Mouse (Mus musculus) MEL (cell line): ENCODE measurements around the gene Chst8. TPM values are rescaled to one million over a fixed set of nuclear protein-coding genes. Genes with fewer than 3 reads are reported as not detected.
A peak's percentile ranks its signal among the peaks of the same experiment; 100 is the strongest.

Source experiments
- DNase-seq: peaks from one replicate; pipeline ENCODE4 v3.0.0; 2011; ENCODE audit warnings: low read depth, low spot score
- H3K27ac ChIP-seq: 2 replicates; pipeline ENCODE4 v1.5.1; 2012; ENCODE audit warnings: low read depth, mild to moderate bottlenecking, control low read depth, low read length, moderate library complexity; ENCODE audit not compliant: control insufficient read depth
- H3K27me3 ChIP-seq, 2 experiments: fragments of 150-350 bp in 1 of 2; sonication (generic) in 1 of 2; 2 replicates each; pipeline ENCODE4 v1.6.1; 2012; ENCODE audit warnings: low read length in 2 of 2, mild to moderate bottlenecking in 2 of 2, improper control_type of control experiment in 1 of 2, moderate library complexity in 1 of 2; ENCODE audit not compliant: insufficient read depth in 2 of 2, control insufficient read depth in 1 of 2
- H3K36me3 ChIP-seq, 2 experiments: 2 replicates each; pipeline ENCODE4 v1.6.1; 2012 to 2014; ENCODE audit warnings: low read length in 2 of 2, improper control_type of control experiment in 1 of 2, inconsistent platforms in 1 of 2, mild to moderate bottlenecking in 1 of 2; ENCODE audit not compliant: insufficient read depth in 2 of 2, control insufficient read depth in 1 of 2
- H3K4me1 ChIP-seq, 2 experiments: fragments of 150-350 bp in 1 of 2; sonication (generic) in 1 of 2; 2 replicates each; pipeline ENCODE4 v1.6.1; 2012; ENCODE audit warnings: low read length in 2 of 2, improper control_type of control experiment in 1 of 2, mild to moderate bottlenecking in 1 of 2; ENCODE audit not compliant: insufficient read depth in 2 of 2, control insufficient read depth in 1 of 2
- H3K4me3 ChIP-seq, 2 experiments: fragments of 150-350 bp in 1 of 2; sonication (generic) in 1 of 2; 2 replicates each; pipeline ENCODE4 v1.5.1; 2012; ENCODE audit warnings: low read depth in 2 of 2, low read length in 2 of 2, mild to moderate bottlenecking in 2 of 2, moderate library complexity in 2 of 2, control low read depth in 1 of 2, improper control_type of control experiment in 1 of 2; ENCODE audit not compliant: control insufficient read depth in 1 of 2, insufficient read depth in 1 of 2
- H3K79me2 ChIP-seq: 2 replicates; pipeline ENCODE4 v1.6.1; 2012; ENCODE audit warnings: mild to moderate bottlenecking, low read length, moderate library complexity; ENCODE audit not compliant: control insufficient read depth, poor library complexity, insufficient read depth
- H3K9ac ChIP-seq: 2 replicates; pipeline ENCODE4 v1.6.1; 2012; ENCODE audit warnings: low read depth, mild to moderate bottlenecking, control low read depth, low read length, moderate library complexity; ENCODE audit not compliant: control insufficient read depth, poor library complexity, severe bottlenecking
- H3K9me3 ChIP-seq: fragments of 150-350 bp; sonication (generic); replicated peaks from 2 replicates; pipeline ENCODE4 v1.6.1; 2012; ENCODE audit warnings: mild to moderate bottlenecking, low read length, improper control_type of control experiment, moderate library complexity; ENCODE audit not compliant: insufficient read depth
- BHLHE40 ChIP-seq: IDR thresholded peaks from 2 replicates; pipeline ENCODE4 v1.6.1; 2012; ENCODE audit warnings: low read depth, mild to moderate bottlenecking, inconsistent platforms, low read length, improper control_type of control experiment, borderline replicate concordance
- CHD2 ChIP-seq: IDR thresholded peaks from 2 replicates; pipeline ENCODE4 v1.6.1; 2011; ENCODE audit warnings: low read length, improper control_type of control experiment
- CTCF ChIP-seq, 3 experiments: IDR thresholded peaks in 2 of 3; conservative IDR thresholded peaks in 1 of 3; 2 replicates each; pipeline ENCODE4 v1.5.1; 2011 to 2012; ENCODE audit warnings: low read length in 3 of 3, low read depth in 2 of 3, mild to moderate bottlenecking in 2 of 3, improper control_type of control experiment in 1 of 3, inconsistent platforms in 1 of 3, mixed read lengths in 1 of 3, moderate library complexity in 1 of 3; ENCODE audit not compliant: control insufficient read depth in 1 of 3, insufficient read depth in 1 of 3, poor library complexity in 1 of 3, severe bottlenecking in 1 of 3
- ELF1 ChIP-seq: IDR thresholded peaks from 2 replicates; pipeline ENCODE4 v1.6.1; 2014; ENCODE audit warnings: low read depth, mild to moderate bottlenecking, inconsistent platforms, low read length, improper control_type of control experiment, moderate library complexity
- EP300 ChIP-seq, 2 experiments: IDR thresholded peaks; 2 replicates each; pipeline ENCODE4 v1.6.1; 2011; ENCODE audit warnings: improper control_type of control experiment in 2 of 2, low read length in 2 of 2, low read depth in 1 of 2, mild to moderate bottlenecking in 1 of 2
- ETS1 ChIP-seq: IDR thresholded peaks from 2 replicates; pipeline ENCODE4 v1.6.1; 2012; ENCODE audit warnings: low read depth, mild to moderate bottlenecking, inconsistent platforms, low read length, improper control_type of control experiment, moderate library complexity
- GABPA ChIP-seq: IDR thresholded peaks from 2 replicates; pipeline ENCODE4 v1.6.1; 2012; ENCODE audit warnings: low read depth, mild to moderate bottlenecking, inconsistent platforms, low read length, improper control_type of control experiment, moderate library complexity
- GATA1 ChIP-seq: IDR thresholded peaks from 2 replicates; pipeline ENCODE4 v1.6.1; 2011; ENCODE audit warnings: low read depth, low read length, improper control_type of control experiment
- HCFC1 ChIP-seq: IDR thresholded peaks from 2 replicates; pipeline ENCODE4 v1.6.1; 2012; ENCODE audit warnings: low read depth, mild to moderate bottlenecking, inconsistent platforms, low read length, improper control_type of control experiment, moderate library complexity
- JUND ChIP-seq: IDR thresholded peaks from 2 replicates; pipeline ENCODE4 v1.6.1; 2011; ENCODE audit warnings: low read depth, mild to moderate bottlenecking, improper control_type of control experiment, low read length
- MAX ChIP-seq: IDR thresholded peaks from 2 replicates; pipeline ENCODE4 v1.6.1; 2011; ENCODE audit warnings: low read length, improper control_type of control experiment
- MAZ ChIP-seq: IDR thresholded peaks from 2 replicates; pipeline ENCODE4 v1.6.1; 2012; ENCODE audit warnings: low read depth, mild to moderate bottlenecking, inconsistent platforms, low read length, improper control_type of control experiment
- MEF2A ChIP-seq: IDR thresholded peaks from 2 replicates; pipeline ENCODE4 v1.6.1; 2014; ENCODE audit warnings: low read depth, mild to moderate bottlenecking, inconsistent platforms, low read length, improper control_type of control experiment; ENCODE audit not compliant: poor library complexity, insufficient replicate concordance, severe bottlenecking; ENCODE audit errors: extremely low read depth
- MXI1 ChIP-seq: IDR thresholded peaks from 2 replicates; pipeline ENCODE4 v1.6.1; 2011; ENCODE audit warnings: mild to moderate bottlenecking, low read depth, low read length, improper control_type of control experiment
- MYC ChIP-seq: IDR thresholded peaks from 2 replicates; pipeline ENCODE4 v1.6.1; 2011; ENCODE audit warnings: low read depth, mild to moderate bottlenecking, low read length, improper control_type of control experiment, moderate library complexity
- NELFE ChIP-seq: IDR thresholded peaks from 2 replicates; pipeline ENCODE4 v1.6.1; 2011; ENCODE audit warnings: low read depth, low read length, improper control_type of control experiment
- RCOR1 ChIP-seq: IDR thresholded peaks from 2 replicates; pipeline ENCODE4 v1.6.1; 2012; ENCODE audit warnings: low read depth, mild to moderate bottlenecking, inconsistent platforms, low read length, improper control_type of control experiment
- SIN3A ChIP-seq: IDR thresholded peaks from 2 replicates; pipeline ENCODE4 v1.6.1; 2012; ENCODE audit warnings: low read length, improper control_type of control experiment, inconsistent platforms
- TBP ChIP-seq: IDR thresholded peaks from 2 replicates; pipeline ENCODE4 v1.8.0; 2011; ENCODE audit warnings: low read depth, low read length, improper control_type of control experiment
- TCF12 ChIP-seq: IDR thresholded peaks from 2 replicates; pipeline ENCODE4 v1.6.1; 2014; ENCODE audit warnings: low read depth, mild to moderate bottlenecking, inconsistent platforms, low read length, improper control_type of control experiment, moderate library complexity
- ZC3H11A ChIP-seq: IDR thresholded peaks from 2 replicates; pipeline ENCODE4 v1.6.1; 2012; ENCODE audit warnings: low read depth, mild to moderate bottlenecking, inconsistent platforms, low read length, improper control_type of control experiment
- ZNF384 ChIP-seq: IDR thresholded peaks from 2 replicates; pipeline ENCODE4 v1.6.1; 2012; ENCODE audit warnings: low read depth, mild to moderate bottlenecking, inconsistent platforms, low read length, improper control_type of control experiment
- polyA plus RNA-seq, 2 experiments: library from polyadenylated mRNA; stranded (reverse) in 1 of 2; unstranded in 1 of 2; fragments of >175 nt in 1 of 2; fragments of >200 nt in 1 of 2; gene quantifications; 2 replicates each; pipeline versions ENCODE4 v1.2.1 to v1.2.4; 2012; ENCODE audit warnings: low replicate concordance in 2 of 2, low read depth in 1 of 2; ENCODE audit not compliant: insufficient read length in 2 of 2, insufficient read depth in 1 of 2, missing spikeins in 1 of 2
- total RNA-seq: library from RNA; depleted of rRNA; stranded (reverse); fragments of 300-350 nt; gene quantifications from 2 replicates; pipeline ENCODE4 v1.2.3, GENCODE M21; 2012

The Chst8 gene
- total and polyA plus RNA-seq, 3 experiments = not detected

DNA sequence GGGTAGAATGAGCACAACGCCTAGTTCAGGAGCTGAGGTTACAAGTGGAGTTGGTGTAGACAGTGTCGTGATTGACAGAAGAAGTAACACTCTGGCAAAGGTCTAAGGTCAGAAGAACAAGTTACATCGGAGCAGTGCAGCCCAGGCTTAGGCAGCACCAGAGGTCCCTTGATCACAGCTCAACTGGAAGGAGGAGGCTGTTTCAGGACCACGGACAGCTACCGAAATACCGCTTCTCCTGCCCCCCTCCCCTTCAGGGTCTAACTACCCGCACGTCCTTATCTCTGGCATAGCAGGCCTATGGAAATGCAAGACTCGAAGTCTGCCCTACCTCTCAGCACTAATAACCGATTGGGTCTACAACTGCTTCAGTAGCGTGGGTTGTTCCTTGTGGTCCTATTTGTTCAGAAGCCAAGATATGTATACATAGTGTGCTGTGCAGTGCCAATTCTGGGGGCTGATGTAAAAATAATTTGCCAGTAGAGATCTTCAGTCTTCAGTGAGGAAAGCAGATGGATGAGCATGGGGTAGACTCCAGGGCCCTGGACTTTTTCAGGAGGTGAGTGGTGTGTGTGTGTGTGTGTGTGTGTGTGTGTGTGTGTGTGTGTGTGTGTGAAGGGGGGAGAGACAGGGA lies 109.7 kb downstream of the Chst8 start:
- Histone ChIP-seq H3K4me1 (no peaks in the 10 kb centered on the region), H3K4me3 (no peak overlapping the region), H3K9ac (no peak overlapping the region), H3K27me3 (no peaks in the 10 kb centered on the region), H3K27ac (no peak overlapping the region), H3K9me3 (no peaks in the 10 kb centered on the region), H3K79me2 (no peaks in the 10 kb centered on the region), H3K36me3 (no peaks in the 10 kb centered on the region)
- no peak for TF ChIP-seq ZC3H11A
- TF ChIP-seq SIN3A = no peak
- TF ChIP-seq GATA1 = no peak
- TF ChIP-seq HCFC1 = no peak
- no peak for TF ChIP-seq GABPA
- no peak for TF ChIP-seq MYC
- no peak for TF ChIP-seq MXI1
- DNase-seq = peak; percentile 3

DNA sequence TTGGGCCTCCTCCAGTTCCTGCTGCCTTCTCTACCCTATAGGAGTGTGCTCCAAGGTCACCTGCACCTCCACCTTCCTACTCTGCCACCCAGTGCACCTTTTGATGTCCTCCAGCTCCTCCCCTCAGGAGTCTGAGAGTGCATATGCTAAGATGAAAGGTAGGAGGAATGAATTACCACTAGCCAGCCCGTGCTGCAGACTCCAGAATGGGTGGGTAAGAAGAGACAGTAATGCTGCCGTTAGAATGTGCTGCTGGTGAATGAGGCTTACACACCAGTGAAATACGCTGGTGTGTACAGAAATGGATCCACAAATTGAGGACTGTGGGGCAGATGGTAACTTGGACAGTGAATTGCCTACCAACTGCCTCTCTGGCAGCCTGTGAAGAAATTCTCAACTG lies 112.6 kb downstream of the Chst8 start:
- no peak for TF ChIP-seq ZNF384
- TF ChIP-seq CHD2 = no peak
- TF ChIP-seq CTCF (IDR thresholded peaks at IDR 0.05 in 2 of 3, conservative IDR thresholded peaks at IDR 0.05 in 1 of 3; ENCODE audit: control insufficient read depth in 1 of 3, insufficient read depth in 1 of 3, low read depth in 2 of 3, low read length in 3 of 3, poor library complexity in 1 of 3, severe bottlenecking in 1 of 3) = no peak
- no peak for TF ChIP-seq EP300 (IDR thresholded peaks at IDR 0.05; ENCODE audit: low read depth in 1 of 2, low read length in 2 of 2)
- no peak for TF ChIP-seq JUND
- TF ChIP-seq BHLHE40 = no peak
- no peak for TF ChIP-seq MYC
- no peak for TF ChIP-seq RCOR1
- TF ChIP-seq ELF1 = no peak
- no peak for TF ChIP-seq SIN3A
- no peak for TF ChIP-seq NELFE
- no peak for TF ChIP-seq MAZ
- no peak for TF ChIP-seq TCF12
- TF ChIP-seq MEF2A = no peak
- no peak for TF ChIP-seq ETS1
- TF ChIP-seq MAX = no peak
- no peak for TF ChIP-seq TBP
- Histone ChIP-seq H3K79me2 (no peaks in the 10 kb centered on the region), H3K4me1 (no peaks in the 10 kb centered on the region), H3K4me3 (no peak overlapping the region), H3K27me3 (no peaks in the 10 kb centered on the region), H3K9me3 (no peaks in the 10 kb centered on the region), H3K9ac (no peak overlapping the region), H3K27ac (no peak overlapping the region), H3K36me3 (no peaks in the 10 kb centered on the region)
- DNase-seq = no peak
